Mouse (Mus musculus): Measurements from ENCODE around the gene Krt28.
A peak's percentile ranks its signal among the peaks of the same experiment; 100 is the strongest.

Krt28 gene

DNA sequence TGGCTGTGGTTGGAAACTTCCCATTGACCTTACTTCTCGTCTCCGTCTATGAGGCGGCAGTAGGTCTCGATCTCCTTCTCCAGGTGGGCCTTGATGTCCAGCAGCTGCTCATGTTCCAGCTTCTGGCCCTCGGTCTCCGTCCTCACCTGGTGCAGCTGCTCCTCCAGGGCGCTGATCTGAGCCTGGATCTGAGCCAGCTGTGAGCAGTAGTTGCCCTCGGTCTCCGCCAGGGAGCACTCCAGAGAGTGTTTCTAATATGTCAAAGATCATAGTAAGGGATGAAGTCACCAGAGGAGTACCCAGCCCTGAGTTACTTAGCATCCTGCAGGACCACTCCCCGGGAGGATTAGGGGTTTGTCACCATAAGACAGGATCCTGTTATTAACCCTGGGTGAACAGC, 7.9 kb downstream of the Krt28 start:
- DNase-seq (ENCODE audit: low spot score in 2 of 2) = no peak

DNA sequence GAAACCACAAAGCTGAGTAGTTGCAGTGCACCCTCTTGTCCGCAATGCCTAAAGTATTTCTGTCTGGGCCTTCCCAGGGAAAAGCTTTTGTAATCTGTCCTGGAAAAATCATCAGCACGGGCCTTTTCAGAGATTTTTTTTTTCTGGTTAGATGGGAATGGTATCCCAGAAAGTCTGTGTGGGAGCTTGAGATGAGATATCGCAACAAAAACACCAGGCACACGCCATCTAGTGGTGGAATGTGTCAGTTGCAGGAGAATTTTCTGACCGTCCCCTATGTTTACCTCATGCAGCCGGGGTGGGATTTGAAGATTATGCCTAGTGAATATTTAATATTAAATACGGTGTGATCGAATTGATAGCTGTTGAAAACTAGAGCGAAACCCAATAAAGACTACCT, 10.3 kb downstream of the Krt28 start:
- peak in 1 of 2 experiments; percentile 23 for DNase-seq (ENCODE audit: low spot score in 2 of 2)

- DNase-seq (ENCODE audit: low spot score in 2 of 2) = no peak
These were observed 13.3 kb downstream of the Krt28 start for GRCm38 (mm10) chr11:99361423-99361822.

GRCm38 (mm10) chr11:99351004-99351403, 23.7 kb downstream of the Krt28 start, which contains the start of gene Krt27:
Gene Krt27 (minus strand): TSS chr11:99351104.
- DNase-seq (ENCODE audit: low spot score in 2 of 2) = no peak

DNA sequence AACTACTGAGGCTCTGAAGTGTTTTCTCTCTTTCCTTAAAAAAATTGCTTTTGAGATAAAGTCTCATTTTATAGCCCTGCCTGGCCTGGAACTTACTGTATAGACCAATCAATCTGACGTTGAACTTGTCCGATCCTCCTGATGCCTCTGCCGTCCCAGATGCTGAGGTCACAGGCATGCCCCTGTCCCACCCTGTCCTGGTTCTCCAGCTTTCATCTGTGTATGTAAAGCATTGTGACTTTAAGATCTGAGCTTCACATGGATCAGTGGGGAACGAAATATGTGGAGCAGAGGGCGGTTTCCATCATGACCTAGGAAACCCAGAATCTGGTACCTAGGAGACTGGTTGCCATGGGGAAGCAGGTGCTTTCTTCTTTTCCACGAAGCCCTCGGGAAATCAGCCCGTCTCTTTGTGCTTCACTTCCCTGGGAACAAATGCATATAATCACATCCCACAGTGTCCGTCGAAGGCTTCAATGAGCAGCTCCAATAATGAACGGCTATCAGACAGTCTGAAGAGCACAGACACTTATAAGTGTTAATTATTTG, 35.3 kb downstream of the Krt28 start:
- no peak for DNase-seq (ENCODE audit: low spot score in 2 of 2)

DNA sequence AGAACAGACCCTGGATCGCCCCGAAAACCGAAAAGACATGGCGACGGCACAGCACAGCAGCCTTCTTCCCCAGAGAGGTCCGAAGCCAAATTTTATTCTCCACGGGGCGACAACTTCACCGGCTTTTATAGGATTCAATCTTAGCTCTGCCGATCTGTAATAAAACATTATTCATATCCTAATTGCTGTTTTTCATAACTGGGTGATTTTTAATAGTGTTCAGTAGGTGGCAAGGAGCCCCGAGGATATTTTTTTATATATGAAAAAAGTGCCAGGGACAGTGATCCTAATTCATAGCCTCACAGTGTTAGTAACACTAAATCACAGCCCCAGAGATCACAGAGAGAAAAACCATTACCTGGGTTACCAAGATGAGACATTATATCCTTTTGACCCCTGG, 36.8 kb downstream of the Krt28 start, which contains the start of gene Krt26:
Gene Krt26 (minus strand): TSS at position 101 of the 400 bp plus-strand sequence.
- no peak for DNase-seq (ENCODE audit: low spot score in 2 of 2)

GRCm38 (mm10) chr11:99333426-99333825, 41.3 kb downstream of the Krt28 start:
- peak; percentile 10 to 41 for DNase-seq (ENCODE audit: low spot score in 2 of 2)

- DNase-seq (ENCODE audit: low spot score in 2 of 2) = no peak
These were observed 45.0 kb downstream of the Krt28 start for GRCm38 (mm10) chr11:99329655-99330054.

- DNase-seq (ENCODE audit: low spot score in 2 of 2) = no peak
These were observed 51.9 kb downstream of the Krt28 start, which contains the start of gene Krt25 for GRCm38 (mm10) chr11:99322851-99323250. Gene Krt25 (minus strand): TSS chr11:99322951.

GRCm38 (mm10) chr11:99321094-99321493, 53.6 kb downstream of the Krt28 start:
- DNase-seq (ENCODE audit: low spot score in 2 of 2) = no peak

DNA sequence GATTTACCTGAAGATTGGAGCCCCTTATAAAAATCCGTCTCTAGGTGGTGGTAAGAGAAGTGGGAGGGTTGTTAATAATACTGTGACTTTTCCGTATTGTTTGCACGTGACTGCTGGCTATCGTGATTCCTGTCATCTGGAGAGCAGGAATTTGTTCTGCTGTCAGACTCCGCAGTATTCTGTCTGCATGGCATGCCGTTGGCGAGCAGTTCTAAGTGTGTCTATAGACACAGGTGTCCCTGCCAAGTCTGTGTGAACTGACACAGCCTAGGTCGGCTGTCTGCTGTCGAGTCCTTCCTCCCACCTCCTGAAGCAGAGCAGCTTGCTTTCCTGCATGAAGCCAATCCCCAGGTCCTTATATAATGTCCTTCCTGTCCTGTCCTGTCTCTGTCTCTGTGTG, 55.6 kb downstream of the Krt28 start:
- DNase-seq (ENCODE audit: low spot score in 2 of 2) = no peak

DNA sequence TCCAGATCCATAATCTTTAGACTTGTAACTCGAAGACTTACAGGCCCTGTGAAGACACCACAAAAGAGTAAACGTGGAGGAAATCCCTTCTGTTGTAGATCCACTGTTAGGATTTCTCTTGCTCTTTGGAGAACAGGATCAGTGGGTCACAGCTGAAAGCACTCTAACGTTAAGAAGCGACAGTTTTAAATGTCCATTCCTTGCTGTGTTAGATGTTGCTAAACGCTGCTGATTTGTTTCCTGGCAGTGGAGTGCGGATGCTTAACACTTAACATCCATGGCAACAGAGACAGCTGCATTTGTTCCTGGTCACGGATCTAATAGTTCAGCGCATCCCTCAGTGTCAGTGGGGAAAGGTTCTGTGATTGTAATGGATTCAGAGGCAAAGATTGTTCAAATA, 58.2 kb downstream of the Krt28 start:
- no peak for DNase-seq (ENCODE audit: low spot score in 2 of 2)

Measured in right cerebral cortex, postnatal 36 days (tissue).